Mouse (Mus musculus): ENCODE data around the gene Lhx4.

Lhx4 gene

DNA sequence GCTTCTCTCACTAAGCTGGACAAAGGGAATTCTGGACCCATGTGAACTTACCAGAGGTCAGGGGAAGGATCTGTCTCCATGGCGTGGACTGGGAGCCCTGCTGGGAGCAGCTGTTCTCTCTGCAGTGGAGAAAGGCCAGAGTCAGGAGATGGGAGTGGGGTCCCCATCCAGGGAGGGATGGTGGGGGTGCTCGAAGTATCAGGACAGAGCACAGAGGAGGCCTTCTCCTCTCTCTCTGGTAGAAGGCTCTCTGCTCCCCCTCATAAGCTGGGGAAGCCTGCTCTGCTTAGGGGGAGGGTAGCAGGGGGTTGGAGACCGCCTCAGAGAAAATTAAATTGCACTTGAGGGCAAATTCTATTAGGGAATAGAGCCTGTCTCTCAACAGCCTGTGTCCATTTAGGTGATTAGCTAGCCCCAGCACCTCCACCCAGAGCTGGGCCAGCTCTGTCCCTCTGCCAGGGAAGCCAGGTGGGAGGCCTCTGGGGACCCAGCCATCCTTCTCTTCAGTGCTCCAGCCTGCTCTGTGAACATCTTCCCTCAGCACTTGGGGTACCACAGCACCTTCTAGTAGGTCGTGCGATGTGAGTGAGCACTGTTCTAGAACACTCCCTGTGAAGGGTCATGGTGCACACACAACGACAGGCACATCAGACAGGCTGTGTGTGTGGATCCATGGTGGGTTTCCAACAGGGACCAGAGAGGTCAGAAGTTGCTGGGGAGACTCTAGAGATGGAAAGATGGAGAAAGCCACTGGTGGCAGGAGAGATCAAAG is at the start of gene Lhx4:
Gene Lhx4, minus strand, starts transcription at position 201 of the 772 bp plus-strand sequence.
- no peak for DNase-seq (ENCODE audit: low read depth, low spot score)

DNA sequence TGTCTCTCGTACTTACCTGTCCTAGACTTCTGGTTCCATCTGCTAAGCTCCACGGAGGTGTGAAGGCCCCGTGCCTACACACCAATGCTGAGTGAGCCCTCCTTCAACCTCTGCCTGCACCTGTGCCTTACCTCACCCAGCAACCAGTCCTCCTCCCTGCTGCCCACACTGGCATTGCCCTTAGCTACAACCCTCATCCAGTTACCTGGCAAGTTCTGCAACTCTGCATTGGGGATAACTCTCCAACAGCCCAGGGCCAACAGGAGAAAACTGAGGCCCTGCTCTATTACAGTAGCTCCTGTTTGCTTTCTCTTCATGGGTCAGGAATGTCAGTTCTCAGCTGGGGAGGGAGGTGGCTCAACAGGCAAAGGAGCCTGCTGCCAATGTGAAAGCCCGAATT is 46.5 kb upstream of the Lhx4 start:
- no peak for DNase-seq (ENCODE audit: low read depth, low spot score)

DNA sequence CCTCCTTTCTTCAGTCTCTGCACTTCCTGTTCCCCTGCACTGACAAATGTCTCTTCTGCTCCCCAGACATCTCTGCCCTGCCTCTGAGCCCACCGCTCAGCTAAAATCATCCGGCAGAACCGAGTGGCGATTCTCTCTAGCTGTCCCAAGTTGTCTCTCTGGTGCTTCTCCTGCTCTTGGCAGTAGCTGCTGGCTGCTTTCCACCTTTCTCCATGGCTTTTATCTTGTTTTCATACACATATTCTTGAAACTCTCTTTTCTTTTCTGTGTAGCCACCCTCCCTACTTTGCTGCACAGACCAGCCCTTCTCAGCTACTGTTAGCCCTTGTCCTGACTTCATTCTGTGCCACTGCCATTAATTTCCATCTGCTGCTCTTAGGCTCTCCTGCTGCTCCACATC is 45.9 kb upstream of the Lhx4 start:
- no peak for DNase-seq (ENCODE audit: low read depth, low spot score)

DNA sequence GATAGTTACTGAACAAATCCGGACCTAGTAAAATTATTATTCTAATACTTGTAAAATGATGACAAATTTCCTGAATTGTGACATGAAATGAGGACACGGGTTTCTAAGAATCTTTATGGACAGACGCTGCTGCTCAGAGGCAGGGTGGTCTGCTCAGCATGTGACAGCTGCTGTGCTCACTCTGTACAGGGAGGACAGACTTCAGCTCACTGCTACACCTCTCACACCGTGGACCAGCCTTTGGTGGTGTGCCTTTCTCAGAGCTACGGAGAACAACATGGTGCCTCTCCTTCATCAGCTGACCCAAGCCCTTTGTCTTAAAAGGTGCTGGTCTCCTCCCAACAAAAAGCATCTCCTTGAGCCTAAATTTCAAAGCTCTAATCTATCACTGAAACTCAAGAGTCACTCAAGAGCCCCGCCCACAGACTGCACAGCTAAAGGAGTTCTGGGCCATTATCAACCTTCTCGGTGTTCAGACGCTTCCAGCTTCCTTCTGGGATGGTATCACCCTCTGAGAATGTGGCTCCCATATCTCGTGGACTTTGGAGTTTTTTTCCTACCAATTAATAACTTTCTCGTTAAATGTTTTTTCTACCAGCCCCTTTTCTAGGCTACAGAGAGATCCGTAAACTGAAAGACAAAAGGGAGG is 45.4 kb upstream of the Lhx4 start:
- DNase-seq (ENCODE audit: low read depth, low spot score): no peak

DNA sequence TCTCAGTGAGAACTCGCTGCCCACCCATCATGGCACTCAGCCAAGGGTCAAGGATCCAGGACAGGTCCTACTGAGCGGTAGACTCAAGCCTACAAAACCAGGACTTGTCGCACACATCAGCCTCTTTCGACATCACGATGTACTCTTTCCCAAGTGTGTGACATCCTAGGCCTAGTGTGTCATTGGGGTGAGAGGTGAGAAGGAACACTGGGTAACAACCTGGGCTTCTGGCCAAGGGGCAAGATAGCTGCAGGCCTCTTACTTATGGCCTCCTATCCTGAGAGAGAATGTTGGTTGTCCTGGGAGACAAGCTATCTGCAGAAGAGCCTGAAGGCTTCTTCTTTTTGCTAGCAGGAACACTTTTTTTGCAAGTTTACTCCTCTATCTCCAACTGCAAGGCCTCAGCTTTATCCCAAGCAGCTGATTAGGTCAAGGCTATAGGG is 44.3 kb upstream of the Lhx4 start:
- no peak for DNase-seq (ENCODE audit: low read depth, low spot score)

DNA sequence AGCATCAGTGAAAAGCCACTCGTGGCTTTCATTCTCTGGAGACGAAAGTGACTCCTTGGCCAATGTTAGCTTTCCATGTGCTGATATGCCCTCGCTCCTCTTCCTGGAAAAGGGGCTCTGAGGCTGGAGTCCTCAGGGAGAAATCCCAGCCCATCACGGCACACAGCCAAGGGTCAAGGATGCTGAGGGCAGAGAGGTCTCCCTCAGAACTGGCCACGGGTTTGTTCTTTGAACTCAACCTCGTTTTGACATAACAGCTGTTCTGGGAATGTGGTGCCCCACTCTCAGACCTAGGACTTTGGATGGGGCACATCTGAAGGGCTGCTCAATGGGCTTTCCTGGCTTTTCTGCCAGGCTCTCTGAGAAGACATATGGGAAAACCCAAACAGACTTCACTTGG is 43.4 kb upstream of the Lhx4 start:
- DNase-seq (ENCODE audit: low read depth, low spot score): no peak

DNA sequence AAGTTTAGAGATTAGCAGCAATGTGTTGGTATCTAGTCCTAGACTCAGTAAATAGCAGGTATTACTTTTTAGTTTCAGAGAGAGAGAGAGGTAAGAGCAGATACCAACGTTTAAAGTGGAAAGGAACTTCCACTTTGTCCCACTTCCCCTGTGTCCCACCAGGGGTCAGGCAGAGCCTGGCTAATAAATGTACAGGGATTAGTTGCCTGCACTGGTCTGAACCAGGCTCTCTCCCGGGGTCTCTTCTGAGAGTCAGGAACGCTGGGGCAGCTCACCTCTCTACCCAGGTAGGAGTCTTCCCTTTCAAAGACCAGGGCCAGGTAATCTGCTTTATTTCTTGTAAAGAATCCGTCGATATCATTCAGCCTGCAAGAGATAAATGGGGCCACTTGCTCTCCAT is 40.4 kb upstream of the Lhx4 start:
- no peak for DNase-seq (ENCODE audit: low read depth, low spot score)

DNA sequence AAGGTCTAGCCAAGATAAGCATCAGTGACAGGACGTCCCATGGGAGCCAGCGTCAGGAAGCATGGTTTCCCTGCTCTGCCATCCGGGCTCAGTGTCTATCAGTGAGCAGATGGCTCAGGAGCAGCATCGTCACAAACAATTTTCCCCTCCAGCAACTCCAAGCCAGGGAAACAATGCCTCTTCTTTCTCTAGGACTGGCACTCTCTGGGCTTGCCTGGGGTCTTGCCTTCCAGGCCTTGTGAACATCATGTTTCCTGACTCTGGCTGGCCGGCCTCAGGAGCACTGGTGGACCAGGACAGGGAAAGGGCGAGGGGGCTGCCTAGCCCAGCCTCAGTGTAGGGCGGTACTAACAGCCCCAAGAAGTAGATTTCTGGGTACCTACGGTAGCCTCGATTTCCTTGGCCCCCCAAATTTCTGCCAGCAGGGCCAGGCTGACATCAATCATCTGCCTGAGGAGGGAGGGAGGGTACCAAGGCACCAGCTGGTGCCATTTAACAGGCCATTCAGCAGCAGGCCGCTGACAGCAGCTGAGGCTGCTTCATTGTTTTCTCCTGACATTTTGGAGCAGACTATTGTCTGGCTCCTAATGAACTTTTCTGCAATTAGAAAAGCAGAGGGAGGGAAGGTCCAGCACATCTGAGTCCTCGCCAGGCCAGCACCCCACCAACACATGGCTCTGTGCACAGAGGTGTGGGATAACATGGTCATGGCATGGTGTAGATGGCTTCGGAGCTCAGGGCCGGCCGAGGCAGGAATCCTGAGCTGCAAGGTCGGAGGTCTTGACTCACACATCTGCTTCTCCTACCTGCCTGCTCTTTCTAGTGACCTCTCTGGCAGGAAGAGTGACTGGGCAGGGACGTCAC is 38.9 kb upstream of the Lhx4 start:
- DNase-seq (ENCODE audit: low read depth, low spot score): no peak

DNA sequence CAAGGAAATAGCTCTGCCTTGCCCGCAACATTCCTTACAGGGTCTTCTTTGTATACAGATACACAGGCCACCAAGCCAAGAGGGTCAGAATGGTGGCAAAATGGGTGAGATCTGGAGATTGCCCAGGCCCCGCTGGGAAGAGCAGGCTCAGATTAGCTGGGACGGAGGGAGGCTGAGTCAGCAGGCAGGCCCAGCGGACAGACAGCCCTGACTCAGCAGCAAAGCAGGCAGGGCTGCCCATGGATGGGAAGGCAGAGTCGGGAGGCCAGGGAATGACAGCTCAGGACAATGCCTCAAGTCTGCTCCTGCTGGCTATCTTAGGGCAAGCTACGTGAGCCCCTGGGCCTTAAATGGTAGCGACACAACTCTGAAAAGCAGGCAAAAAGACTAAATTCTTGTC is 34.4 kb upstream of the Lhx4 start:
- DNase-seq (ENCODE audit: low read depth, low spot score): no peak

DNA sequence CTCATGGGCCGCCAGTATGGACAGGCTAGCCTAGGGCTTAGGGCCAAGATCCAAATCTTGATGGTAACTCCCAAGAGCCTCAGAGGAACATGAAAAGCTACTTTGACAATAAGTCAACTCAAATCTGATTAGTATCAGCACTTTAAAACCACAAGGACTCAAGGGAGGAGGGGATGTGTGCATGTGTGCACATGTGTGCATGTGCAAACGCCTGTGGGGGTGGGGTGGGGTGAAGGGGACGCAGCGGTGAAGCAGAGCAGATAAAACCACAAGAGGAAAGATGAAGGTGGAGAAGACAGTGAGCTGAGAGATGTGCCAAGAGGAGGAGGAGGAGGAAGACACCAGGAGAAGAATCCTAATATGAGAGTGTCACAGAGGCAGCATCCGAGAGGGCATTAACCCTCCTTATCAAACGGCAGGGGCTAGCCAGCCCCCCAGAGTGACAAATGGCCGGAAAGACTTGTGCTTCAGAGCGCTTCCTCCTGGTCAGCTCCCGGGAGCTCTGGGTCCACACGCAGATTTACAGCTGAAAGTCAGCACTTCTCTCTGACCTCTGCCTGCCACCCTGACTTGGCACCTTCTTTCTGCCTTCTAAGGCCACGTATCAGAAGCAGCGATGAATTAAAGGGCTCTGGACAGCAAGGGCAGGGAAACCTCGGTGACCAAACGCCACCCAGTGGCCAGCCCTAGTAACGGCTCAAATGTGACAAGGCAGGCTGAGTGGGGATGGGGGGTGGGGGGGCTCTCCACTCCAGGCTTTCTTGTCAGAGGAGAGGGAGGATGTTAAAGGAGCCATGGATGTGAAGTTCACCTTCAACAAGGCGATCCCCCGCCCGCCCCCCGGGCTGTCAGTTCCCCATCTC is 33.1 kb upstream of the Lhx4 start:
- peak; percentile 38 for DNase-seq (ENCODE audit: low read depth, low spot score)

DNA sequence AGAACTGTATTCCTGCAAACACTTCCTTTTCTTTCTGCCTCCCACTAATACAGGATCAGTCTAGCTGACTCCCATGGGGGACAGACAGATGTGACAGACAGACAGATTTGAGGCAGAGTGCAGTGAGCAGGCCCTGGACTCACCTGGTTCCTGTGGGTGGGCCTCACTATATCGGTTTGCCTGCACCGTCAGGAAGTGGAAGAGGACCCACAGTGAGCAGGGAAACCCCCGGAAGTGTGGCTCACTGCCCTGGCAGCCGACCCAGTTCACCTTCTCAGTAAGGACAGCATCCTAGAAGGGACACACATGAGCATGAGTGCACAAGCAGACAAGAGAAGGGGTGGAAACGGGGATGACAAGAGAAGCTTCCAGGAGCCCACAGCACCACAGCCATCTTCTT is 30.9 kb upstream of the Lhx4 start:
- DNase-seq (ENCODE audit: low read depth, low spot score): no peak

DNA sequence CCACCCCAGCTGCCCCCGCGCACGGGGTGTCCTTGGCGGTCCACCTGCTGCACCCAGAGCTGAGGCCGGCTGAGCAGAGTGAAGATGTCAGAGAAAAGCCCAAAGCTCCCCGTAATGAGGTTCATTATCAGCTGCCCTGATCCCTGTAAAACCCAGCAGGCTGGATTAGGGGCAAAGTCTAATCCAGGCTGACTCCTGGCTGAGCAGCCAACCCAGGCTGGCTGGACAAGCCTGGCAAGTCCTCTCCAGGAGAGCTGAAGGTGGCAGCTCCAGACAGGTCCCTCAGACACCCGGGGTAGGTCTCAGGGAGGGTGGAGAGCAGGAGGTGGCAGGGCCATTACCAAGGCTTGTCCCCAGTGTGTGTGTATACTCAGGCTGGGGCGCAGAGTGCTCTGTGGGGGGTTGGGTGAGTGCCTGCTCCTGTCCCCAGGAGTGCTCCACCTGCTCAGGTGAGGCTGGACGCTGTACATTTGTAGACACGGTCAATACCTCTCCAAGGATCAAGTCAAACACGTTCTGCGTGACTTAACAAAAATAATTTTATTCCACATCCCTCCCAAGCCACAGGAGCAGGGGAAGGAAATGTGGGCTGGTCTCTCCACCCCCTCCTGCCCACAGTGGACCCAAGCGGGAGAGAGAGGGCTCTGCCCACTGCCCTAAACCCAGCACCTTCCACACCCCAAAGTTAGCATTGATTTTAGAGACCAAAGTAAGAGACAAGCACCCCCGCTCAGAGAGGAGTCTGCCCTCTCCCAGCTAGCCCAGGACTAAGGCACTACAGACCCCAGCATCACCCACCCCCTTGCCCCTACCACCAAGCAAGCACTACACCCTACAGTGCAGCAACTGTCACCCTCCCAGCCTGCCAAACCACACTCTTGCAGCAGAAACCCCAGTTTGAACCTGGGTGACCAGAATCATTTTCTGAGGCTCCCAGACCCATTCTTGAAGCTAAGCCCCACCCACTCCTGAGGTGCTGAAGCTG is 26.4 kb upstream of the Lhx4 start:
- no peak for DNase-seq (ENCODE audit: low read depth, low spot score)

DNA sequence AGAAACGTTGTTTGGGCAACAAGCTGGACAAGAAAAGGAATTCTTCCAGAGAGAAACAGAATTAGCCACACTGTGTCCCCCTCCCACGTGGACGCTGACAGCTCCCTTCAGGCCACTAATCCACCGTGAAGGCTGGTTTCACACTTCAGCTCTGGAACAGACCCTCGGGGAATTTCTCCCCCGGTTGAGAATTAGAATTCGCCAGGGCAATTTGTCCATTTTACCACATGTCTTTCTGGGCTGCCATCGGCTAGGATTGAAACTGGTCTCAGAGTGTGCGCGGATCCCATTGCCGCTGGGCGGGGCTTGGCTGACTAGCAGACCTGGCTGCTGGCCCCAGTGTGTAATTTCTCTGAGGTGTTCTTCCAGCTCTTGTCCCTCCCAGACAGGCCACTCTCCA is 7.7 kb upstream of the Lhx4 start:
- DNase-seq (ENCODE audit: low read depth, low spot score): no peak

DNA sequence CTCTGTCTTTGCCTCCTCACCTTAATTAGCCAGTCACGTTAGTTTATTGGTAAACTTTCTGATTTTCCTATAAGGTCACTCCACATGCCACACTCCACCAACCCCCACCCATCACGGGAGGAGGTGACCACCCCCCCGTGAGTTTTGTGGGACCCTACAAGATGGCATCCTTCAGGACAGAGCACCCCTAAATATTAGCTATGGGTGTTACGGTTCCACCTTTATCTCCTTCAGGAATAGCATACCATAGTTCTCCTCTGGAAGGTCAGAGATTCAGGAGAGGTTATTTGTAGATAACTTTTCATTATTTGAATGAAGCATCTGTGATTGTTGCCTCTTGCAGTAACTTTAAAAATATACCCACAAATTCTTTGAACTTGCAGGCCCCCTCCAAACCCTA is 7.2 kb upstream of the Lhx4 start:
- no peak for DNase-seq (ENCODE audit: low read depth, low spot score)

DNA sequence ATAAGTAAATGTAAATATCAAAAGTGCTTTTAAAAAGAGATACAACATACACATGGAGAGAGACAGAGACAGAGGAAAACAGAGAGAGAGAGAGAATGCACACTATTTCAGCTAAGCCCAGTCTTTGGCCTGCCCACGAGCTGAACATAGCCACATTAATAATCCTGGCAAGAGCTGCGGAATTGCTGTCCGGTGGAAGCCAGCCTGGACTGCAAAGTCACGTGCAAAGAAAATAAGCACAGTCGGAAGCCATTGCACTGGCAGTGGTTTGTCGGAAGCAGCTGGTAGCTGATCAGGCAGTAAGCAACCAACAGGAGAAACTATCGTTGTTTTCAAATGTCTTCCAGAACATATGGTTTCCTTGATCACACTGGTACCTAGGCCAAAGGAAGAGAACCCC is 6.1 kb upstream of the Lhx4 start:
- no peak for DNase-seq (ENCODE audit: low read depth, low spot score)

DNA sequence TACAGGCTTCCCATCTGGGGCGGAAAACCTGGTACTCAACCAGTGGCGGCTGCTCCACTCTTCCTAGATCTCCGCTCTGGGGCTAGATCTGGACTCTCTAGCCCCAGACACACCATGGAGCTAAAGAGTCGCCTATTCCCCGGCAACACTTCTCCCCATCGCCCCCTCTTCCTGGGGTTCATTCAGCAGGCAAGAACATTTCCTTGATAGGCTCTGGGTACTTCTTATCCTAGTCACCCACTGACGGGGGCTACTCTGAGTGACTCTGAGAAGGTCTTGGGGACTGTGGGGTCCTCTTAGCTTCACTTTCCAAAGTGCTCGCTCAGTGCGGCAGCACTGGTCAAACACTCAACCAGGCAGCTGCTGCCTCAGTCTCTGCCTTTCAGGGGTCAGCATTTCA is 1.9 kb upstream of the Lhx4 start:
- DNase-seq (ENCODE audit: low read depth, low spot score): no peak

DNA sequence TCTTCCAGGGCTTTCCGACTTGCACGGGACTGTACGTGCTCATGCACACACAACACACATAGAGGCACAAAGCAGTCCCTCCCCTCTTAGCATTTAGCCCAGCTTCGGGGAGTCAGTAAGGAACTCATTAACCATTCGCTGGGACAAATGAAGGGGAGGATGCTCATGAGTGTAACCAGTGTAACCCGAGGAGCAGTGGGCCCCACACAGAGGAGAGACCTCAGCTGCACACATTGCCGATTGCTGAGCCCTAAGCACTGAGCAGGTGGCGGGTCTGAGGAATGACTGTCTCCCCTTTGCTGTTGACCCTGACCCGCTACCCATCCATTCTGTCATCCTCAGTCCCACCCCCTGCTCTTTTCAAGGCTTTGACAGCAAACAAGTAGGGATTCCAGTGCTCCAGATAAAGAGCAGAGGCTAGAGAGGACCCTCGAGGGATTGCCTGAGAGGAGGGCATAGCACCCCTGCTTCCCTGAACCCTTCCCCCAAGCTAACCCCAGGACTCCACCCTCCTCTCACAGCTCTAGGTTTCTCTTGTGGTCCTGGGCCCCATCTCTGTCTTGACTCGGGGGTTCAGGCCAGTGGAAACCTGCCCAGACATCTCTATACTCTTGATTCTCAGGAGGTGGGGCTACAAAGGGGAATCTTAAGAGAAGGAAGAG is 836 bp downstream of the Lhx4 start:
- no peak for DNase-seq (ENCODE audit: low read depth, low spot score)

DNA sequence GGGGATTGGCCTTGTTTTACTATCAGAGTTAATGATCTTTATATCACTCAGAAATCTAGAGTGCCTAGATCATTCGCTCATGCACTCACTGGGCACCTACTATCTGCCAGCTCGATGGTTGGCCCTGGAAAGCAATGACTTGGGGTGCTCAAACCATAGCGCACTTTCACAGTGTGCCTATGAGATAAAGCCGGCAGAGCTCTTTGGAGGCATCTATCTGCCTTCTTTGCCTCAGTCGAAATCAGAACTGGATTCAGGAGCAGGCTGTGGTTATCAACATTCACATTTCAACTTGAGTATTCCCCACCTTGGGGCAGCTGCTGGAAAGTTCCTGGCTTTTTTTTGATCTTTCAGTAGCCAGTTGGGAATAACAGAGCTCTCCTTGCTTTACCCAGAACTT is 3.6 kb downstream of the Lhx4 start:
- DNase-seq (ENCODE audit: low read depth, low spot score): no peak

DNA sequence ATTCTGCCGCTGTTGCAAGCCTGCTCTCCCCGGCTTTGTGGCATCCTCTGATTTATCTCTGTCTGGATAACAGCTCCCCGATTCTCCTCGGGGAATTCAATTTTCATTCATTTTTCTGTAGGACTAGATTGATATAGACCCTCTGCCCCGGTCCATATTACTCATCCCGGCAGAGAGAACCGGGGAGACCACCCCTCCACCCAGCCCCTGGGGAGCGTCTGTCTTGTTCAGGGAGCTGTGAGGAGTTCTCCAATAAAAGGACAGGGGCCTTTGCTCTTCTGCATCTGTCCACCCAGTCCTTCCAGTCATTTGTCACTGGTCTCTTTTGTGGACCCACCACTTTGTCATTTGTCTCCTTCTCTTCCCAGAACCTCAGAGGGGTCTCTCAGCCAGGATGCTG is 4.5 kb downstream of the Lhx4 start:
- no peak for DNase-seq (ENCODE audit: low read depth, low spot score)
